Mouse (Mus musculus) left cerebral cortex, adult 2 months (tissue): ENCODE data around the gene Nav2. TPM values are rescaled to one million over a fixed set of nuclear protein-coding genes. Genes with fewer than 3 reads are reported as not detected.
A peak's percentile ranks its signal among the peaks of the same experiment; 100 is the strongest.

Experiments
- DNase-seq, 2 experiments: peaks; one replicate each; pipeline ENCODE4 v3.0.0; 2021 to 2022; ENCODE audit warnings: low spot score in 2 of 2, mixed read lengths in 1 of 2; ENCODE audit errors: extremely low spot score in 1 of 2
- H3K27ac ChIP-seq: fragments of 200-600 bp; 2 replicates; pipeline ENCODE4 v1.8.1; 2022
- H3K4me3 ChIP-seq: fragments of 200-600 bp; 2 replicates; pipeline ENCODE4 v1.8.1; 2022
- CTCF ChIP-seq: fragments of 200-600 bp; IDR thresholded peaks from 2 replicates; pipeline ENCODE4 v1.8.1; 2022; ENCODE audit warnings: antibody characterized with exemption, mild to moderate bottlenecking, moderate library complexity
- intact Hi-C: fragments of 180-260 bp; cut with DNase I; formaldehyde crosslinking; loops from one replicate; pipeline ENCODE4 v1.15.1; 2025
- total RNA-seq, 2 experiments: library from RNA; stranded (reverse); gene quantifications; 2 replicates each; pipeline ENCODE4 v1.2.3; 2021

The Nav2 gene
- total RNA-seq, 2 experiments from 2014 or later: 102 to 119 TPM

GRCm38 (mm10) chr7:49101291-49101690 is 192.8 kb downstream of the Nav2 start:
- no peak for DNase-seq
- intact Hi-C loops: no loop called here
- Histone ChIP-seq H3K4me3 (no peak overlapping the region), H3K27ac (no peak overlapping the region)
- TF ChIP-seq CTCF: no peak

GRCm38 (mm10) chr7:49102223-49102622 is 193.7 kb downstream of the Nav2 start:
- no peak overlapping the region for H3K27ac ChIP-seq
- intact Hi-C loops: no loop called here
- no peak for DNase-seq
- no peak for TF ChIP-seq CTCF
- H3K4me3 ChIP-seq: no peak overlapping the region

GRCm38 (mm10) chr7:49104376-49104775 is 195.9 kb downstream of the Nav2 start:
- no peak for DNase-seq

GRCm38 (mm10) chr7:49104793-49105192 is 196.3 kb downstream of the Nav2 start:
- TF ChIP-seq CTCF: no peak
- no peak overlapping the region for H3K4me3 ChIP-seq
- intact Hi-C loops: no loop called here
- no peak for DNase-seq
- H3K27ac ChIP-seq: no peak overlapping the region

More at GRCm38 (mm10) chr7:49104376-49104775, 195.9 kb downstream of the Nav2 start:
- H3K4me3 ChIP-seq: no peak overlapping the region
- no peak for TF ChIP-seq CTCF
- H3K27ac ChIP-seq: no peak overlapping the region
- intact Hi-C loops: no loop called here

- Histone ChIP-seq H3K27ac (no peak overlapping the region), H3K4me3 (no peak overlapping the region)
- intact Hi-C loops: no loop called here
- DNase-seq: no peak
- no peak for TF ChIP-seq CTCF
Observed at GRCm38 (mm10) chr7:49105501-49105900, 197.0 kb downstream of the Nav2 start.

- DNase-seq: no peak
- no peak overlapping the region for H3K27ac ChIP-seq
- intact Hi-C loops: no loop called here
- no peak for TF ChIP-seq CTCF
- H3K4me3 ChIP-seq: no peak overlapping the region
Observed at GRCm38 (mm10) chr7:49108076-49108475, 199.6 kb downstream of the Nav2 start.

GRCm38 (mm10) chr7:49119016-49119415 is 210.5 kb downstream of the Nav2 start:
- no peak for DNase-seq
- Histone ChIP-seq H3K27ac (no peak overlapping the region), H3K4me3 (no peak overlapping the region)
- TF ChIP-seq CTCF: no peak
- intact Hi-C loops: loop anchor here (2.0 kb wide), 1 partner anchor 42 kb away; no protein-coding TSS in a partner anchor

- no peak for TF ChIP-seq CTCF
- intact Hi-C loops: loop anchor here (2.0 to 10.0 kb wide), 4 partner anchors 43 to 635 kb away; partner anchors contain the start of gene Htatip2
- Histone ChIP-seq H3K4me3 (peak overlapping the region; percentile 31; the same call in 1 of the 2 replicates), H3K27ac (no peak overlapping the region)
- no peak for DNase-seq
Observed at GRCm38 (mm10) chr7:49119794-49120487, 211.4 kb downstream of the Nav2 start.

GRCm38 (mm10) chr7:49120488-49120864 is 212.0 kb downstream of the Nav2 start:
- intact Hi-C loops: loop anchor here (2.0 to 10.0 kb wide), 3 partner anchors 162 to 634 kb away; partner anchors contain the start of gene Htatip2
- Histone ChIP-seq H3K27ac (no peak overlapping the region), H3K4me3 (peak overlapping the region; percentile 31; the same call in 1 of the 2 replicates)
- no peak for TF ChIP-seq CTCF
- no peak for DNase-seq

- intact Hi-C loops: loop anchor here (1.0 to 10.0 kb wide), 6 partner anchors 162 to 634 kb away; partner anchors contain the start of gene Htatip2
- H3K4me3 ChIP-seq: no peak overlapping the region
Observed at GRCm38 (mm10) chr7:49120935-49121691, 212.6 kb downstream of the Nav2 start.

GRCm38 (mm10) chr7:49122498-49122897 is 214.0 kb downstream of the Nav2 start:
- no peak for DNase-seq
- peak; percentile 42 for TF ChIP-seq CTCF
- Histone ChIP-seq H3K27ac (no peak overlapping the region), H3K4me3 (no peak overlapping the region)
- intact Hi-C loops: loop anchor here (5.0 to 10.0 kb wide), 2 partner anchors 305 to 632 kb away; partner anchors contain the start of gene Htatip2

More at GRCm38 (mm10) chr7:49120935-49121691, 212.6 kb downstream of the Nav2 start:
- DNase-seq: peak; percentile 88 to 96
- peak; percentile 95 for TF ChIP-seq CTCF
- no peak overlapping the region for H3K27ac ChIP-seq

- Histone ChIP-seq H3K27ac (no peak overlapping the region), H3K4me3 (no peak overlapping the region)
- DNase-seq: peak; percentile 51 to 60
- intact Hi-C loops: loop anchor here (10.0 kb wide), 1 partner anchor 629 kb away; the partner anchor contains the start of gene Htatip2
- peak; percentile 84 for TF ChIP-seq CTCF
Observed at GRCm38 (mm10) chr7:49125545-49125944, 217.0 kb downstream of the Nav2 start.
